ENCODE assay signal across 11 mouse cellular contexts in genomic region chr1:152614743-152615380, GRCm38 (mm10).
A peak's percentile ranks its signal among the peaks of the same experiment; 100 is the strongest.
DNase-seq lines count a peak whose midpoint lies in the region; ATAC-seq and TF ChIP-seq lines count a peak whose summit lies in the region.
"Had no signal": no experiment of that assay in that cellular context is flagged by ENCODE, and none has a peak within 500 bp of the region (broad histone marks: within the 10 kb centered on the region; RNA-seq: fewer than 3 reads in every experiment).

No protein-coding gene starts in this region.

- peaks cover 4% of the 10 kb centered on the region; the same call in 1 of the 2 replicates for H3K9me3 ChIP-seq in forebrain, embryonic 10.5 days
- no peaks in the 10 kb centered on the region for H3K9me3 ChIP-seq in forebrain, embryonic 16.5 days (ENCODE audit: control insufficient read depth, low read length)
- peaks cover 6% of the 10 kb centered on the region; the same call in 1 of the 2 replicates for H3K9me3 ChIP-seq in intestine, embryonic 16.5 days (ENCODE audit: control insufficient read depth, low read length)
- 0 out of 2 replicates have a peak, but pooled peaks cover 4% of the 10 kb centered on the region for H3K9me3 ChIP-seq in liver, embryonic 12.5 days (replicated peaks)
- H3K9me3 ChIP-seq in midbrain, postnatal 0 days (ENCODE audit: low read length) = no peaks in the 10 kb centered on the region
- H3K9me3 ChIP-seq: neural tube, embryonic 12.5 days had no signal

- peak overlapping the region; percentile 48; the same call in 1 of the 2 replicates for H3K27ac ChIP-seq in forebrain, embryonic 10.5 days
- H3K27ac ChIP-seq in forebrain, embryonic 16.5 days (ENCODE audit: low read length) = no peak overlapping the region
- peak overlapping the region; percentile 97 for H3K27ac ChIP-seq in intestine, embryonic 16.5 days (ENCODE audit: low read length)
- peak overlapping the region; percentile 61 for H3K27ac ChIP-seq in liver, embryonic 12.5 days
- no peak overlapping the region for H3K27ac ChIP-seq in midbrain, postnatal 0 days (ENCODE audit: low read depth, low read length)
- H3K27ac ChIP-seq: embryonic facial prominence, embryonic 15.5 days; neural tube, embryonic 12.5 days had no signal

- no peaks in the 10 kb centered on the region for H3K27me3 ChIP-seq in forebrain, embryonic 10.5 days (ENCODE audit: poor library complexity, severe bottlenecking)
- H3K27me3 ChIP-seq in forebrain, embryonic 16.5 days (replicated peaks; ENCODE audit: control insufficient read depth, insufficient read depth, low read length) = no peaks in the 10 kb centered on the region
- H3K27me3 ChIP-seq in intestine, embryonic 16.5 days (replicated peaks; ENCODE audit: control insufficient read depth, insufficient read depth, low read length) = no peaks in the 10 kb centered on the region
- 0 out of 2 replicates have a peak, but pooled peaks cover 9% of the 10 kb centered on the region for H3K27me3 ChIP-seq in liver, embryonic 12.5 days (replicated peaks)
- H3K27me3 ChIP-seq in midbrain, postnatal 0 days (ENCODE audit: insufficient read depth, low read length) = no peaks in the 10 kb centered on the region
- H3K27me3 ChIP-seq: embryonic facial prominence, embryonic 15.5 days; neural tube, embryonic 12.5 days had no signal

- H3K36me3 ChIP-seq in forebrain, embryonic 10.5 days (replicated peaks) = peaks cover 71% of the 10 kb centered on the region
- no peaks in the 10 kb centered on the region for H3K36me3 ChIP-seq in forebrain, embryonic 16.5 days (ENCODE audit: control insufficient read depth, insufficient read depth)
- 0 out of 2 replicates have a peak, but pooled peaks cover 4% of the 10 kb centered on the region for H3K36me3 ChIP-seq in intestine, embryonic 16.5 days (ENCODE audit: control insufficient read depth, insufficient read depth, low read length)
- H3K36me3 ChIP-seq in liver, embryonic 12.5 days = peaks cover 12% of the 10 kb centered on the region; the same call in 1 of the 2 replicates
- no peaks in the 10 kb centered on the region for H3K36me3 ChIP-seq in midbrain, postnatal 0 days (ENCODE audit: insufficient read depth, low read length)

- peaks cover 30% of the 10 kb centered on the region for H3K4me1 ChIP-seq in forebrain, embryonic 10.5 days
- H3K4me1 ChIP-seq in forebrain, embryonic 16.5 days (replicated peaks; ENCODE audit: control insufficient read depth, insufficient read depth, low read length) = no peaks in the 10 kb centered on the region
- H3K4me1 ChIP-seq in intestine, embryonic 16.5 days (ENCODE audit: control insufficient read depth, insufficient read depth, low read length) = peaks cover 61% of the 10 kb centered on the region
- H3K4me1 ChIP-seq in liver, embryonic 12.5 days = peaks cover 72% of the 10 kb centered on the region
- H3K4me1 ChIP-seq in midbrain, postnatal 0 days (ENCODE audit: insufficient read depth, low read length) = no peaks in the 10 kb centered on the region

- H3K4me3 ChIP-seq in forebrain, embryonic 10.5 days = no peak overlapping the region
- H3K4me3 ChIP-seq in forebrain, embryonic 16.5 days (replicated peaks; ENCODE audit: low read length) = no peak overlapping the region
- H3K4me3 ChIP-seq in intestine, embryonic 16.5 days (ENCODE audit: low read length) = 0 out of 2 replicates have a peak overlapping the region, but pooled peaks have one; percentile 8
- H3K4me3 ChIP-seq in liver, embryonic 12.5 days = no peak overlapping the region
- H3K4me3 ChIP-seq in midbrain, postnatal 0 days (ENCODE audit: low read depth, low read length) = no peak overlapping the region
- H3K4me3 ChIP-seq: embryonic facial prominence, embryonic 15.5 days; neural tube, embryonic 12.5 days had no signal

- DNase-seq in forebrain, embryonic 10.5 days (ENCODE audit: extremely low spot score, low spot score) = no peak
- peak; percentile 77 for DNase-seq in kidney, adult 11 months
- no peak for DNase-seq in kidney, adult 18-20 months
- DNase-seq in T-cell, adult 2 months (ENCODE audit: low spot score) = no peak
- no peak for DNase-seq in midbrain, postnatal 0 days (ENCODE audit: low spot score)
- DNase-seq: cerebellum, postnatal 36 days had no signal

- no peak overlapping the region for H3K4me2 ChIP-seq in forebrain, embryonic 16.5 days (ENCODE audit: low read length)
- peak overlapping the region; percentile 37 for H3K4me2 ChIP-seq in intestine, embryonic 16.5 days (ENCODE audit: low read depth, low read length)
- H3K4me2 ChIP-seq in liver, embryonic 12.5 days = no peak overlapping the region
- H3K4me2 ChIP-seq in midbrain, postnatal 0 days (ENCODE audit: low read depth, low read length, poor library complexity, severe bottlenecking) = no peak overlapping the region
- H3K4me2 ChIP-seq: embryonic facial prominence, embryonic 15.5 days; neural tube, embryonic 12.5 days had no signal

- TF ChIP-seq CTCF in midbrain, postnatal 0 days (IDR thresholded peaks at IDR 0.05) = no peak

- no peak overlapping the region for H3K9ac ChIP-seq in forebrain, embryonic 16.5 days (replicated peaks; ENCODE audit: low read depth, low read length)
- H3K9ac ChIP-seq in intestine, embryonic 16.5 days (ENCODE audit: low read depth, low read length) = peak overlapping the region; percentile 59
- H3K9ac ChIP-seq in liver, embryonic 12.5 days = no peak overlapping the region
- no peak overlapping the region for H3K9ac ChIP-seq in midbrain, postnatal 0 days (replicated peaks; ENCODE audit: low read length, poor library complexity, severe bottlenecking)
- H3K9ac ChIP-seq: embryonic facial prominence, embryonic 15.5 days; neural tube, embryonic 12.5 days had no signal

- ATAC-seq in forebrain, embryonic 16.5 days = no peak
- ATAC-seq in intestine, embryonic 16.5 days = peak; percentile 93
- ATAC-seq in liver, embryonic 12.5 days = peak; percentile 46
- no peak for ATAC-seq in midbrain, postnatal 0 days (ENCODE audit: low FRiP score)

- WGBS in forebrain, embryonic 10.5 days = 79% methylated on average over 7 of the region's 7 CpGs
- 81% methylated on average over 7 of the region's 7 CpGs for WGBS in forebrain, embryonic 16.5 days
- 43% methylated on average over 7 of the region's 7 CpGs for WGBS in intestine, embryonic 16.5 days
- 45% methylated on average over 7 of the region's 7 CpGs for WGBS in liver, embryonic 12.5 days (ENCODE audit: insufficient replicate concordance)
- WGBS in midbrain, postnatal 0 days = 65% methylated on average over 7 of the region's 7 CpGs

Comparison
In these comparisons a context has a peak if more than half of its experiments do, and no peak if none do; other contexts are left out.
1. H3K27ac ChIP-seq: peak in forebrain, embryonic 10.5 days (single experiment), intestine, embryonic 16.5 days (single experiment) and liver, embryonic 12.5 days (single experiment); none in forebrain, embryonic 16.5 days (single experiment) and midbrain, postnatal 0 days (single experiment).
2. ATAC-seq: peak in intestine, embryonic 16.5 days (single experiment) and liver, embryonic 12.5 days (single experiment); none in forebrain, embryonic 16.5 days (single experiment) and midbrain, postnatal 0 days (single experiment).